Mouse (Mus musculus): ENCODE data around the gene Taf3.

DNA sequence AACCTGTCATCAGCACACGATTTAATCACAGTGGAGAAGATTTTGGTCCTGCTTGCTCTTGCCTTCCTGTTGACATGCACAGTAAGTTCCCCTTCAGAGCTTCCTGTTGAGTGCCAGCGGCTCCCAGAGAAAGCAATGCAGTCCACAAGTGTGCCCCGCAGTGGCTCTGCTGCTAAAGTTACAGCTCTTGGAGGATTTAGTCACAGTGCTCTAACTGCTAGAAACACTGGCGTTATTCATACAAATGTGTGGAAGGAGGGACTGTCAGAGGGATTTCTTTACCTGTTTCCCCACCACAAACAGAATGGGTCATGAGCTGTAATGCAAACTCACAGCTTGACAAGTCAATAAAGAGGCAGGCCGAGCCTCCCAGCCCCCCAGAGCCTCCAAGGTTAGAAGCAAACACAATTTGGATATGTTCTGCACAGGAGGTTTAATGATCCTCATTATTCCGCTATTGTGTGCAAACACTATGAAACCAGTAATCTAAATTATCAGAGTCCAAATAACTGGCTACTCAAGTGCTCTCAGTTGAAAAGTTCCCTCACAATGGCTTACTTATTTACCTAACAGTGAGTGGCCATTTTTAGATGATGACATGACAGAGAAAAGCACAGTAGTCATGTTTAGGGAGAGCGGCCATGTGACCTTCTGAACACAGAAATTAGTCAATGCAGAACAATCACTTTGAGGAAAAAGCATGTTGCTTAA lies 122.0 kb downstream of the Taf3 start:
- TF ChIP-seq POLR2A (IDR thresholded peaks at IDR 0.05; ENCODE audit: extremely low read depth, insufficient read depth, low read length): no peak
- no peak for TF ChIP-seq CTCF (IDR thresholded peaks at IDR 0.05; ENCODE audit: low read depth, low read length)

Measured in liver, adult 2 months (tissue).